Comparison of ENCODE assay signal across 25 mouse cellular contexts in the genomic region with DNA sequence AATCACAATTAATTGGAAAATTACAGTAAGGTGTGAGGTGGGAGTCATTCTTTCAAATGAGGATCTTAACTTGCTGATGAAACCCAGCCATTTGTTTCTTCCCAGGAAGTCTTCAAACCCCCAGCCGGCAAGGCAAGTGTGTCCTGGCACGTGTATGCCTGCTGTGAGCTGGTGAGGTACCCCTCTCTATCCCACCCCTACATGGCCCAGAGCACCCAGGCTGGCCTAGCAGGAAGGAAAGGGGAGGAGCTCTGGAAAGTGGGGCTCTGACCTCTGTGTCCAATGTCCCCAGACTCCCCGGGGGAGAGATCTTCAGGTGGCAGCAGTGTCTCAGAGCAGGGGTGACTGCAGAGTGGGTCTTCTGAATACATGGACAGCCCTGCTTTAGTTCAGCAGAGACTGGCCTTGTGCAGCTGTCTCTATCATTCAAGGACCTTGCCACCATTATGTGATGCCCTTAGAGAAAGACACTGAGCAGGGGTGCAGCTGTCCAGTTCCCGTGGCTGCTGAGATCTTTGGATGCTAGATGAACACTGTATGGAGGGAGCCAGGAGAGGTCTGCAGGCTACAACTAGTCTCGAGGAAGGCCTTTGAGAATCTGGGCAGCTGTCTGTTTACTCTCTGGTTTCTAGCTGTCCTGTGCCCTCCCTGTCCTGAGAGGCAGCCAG.
DNase-seq lines count a peak whose midpoint lies in the region; ATAC-seq and TF ChIP-seq lines count a peak whose summit lies in the region.
"Had no signal": no experiment of that assay in that cellular context is flagged by ENCODE, and none has a peak within 500 bp of the region (broad histone marks: within the 10 kb centered on the region; RNA-seq: fewer than 3 reads in every experiment).

No protein-coding gene starts in this region.

- H3K27ac ChIP-seq in hindbrain, embryonic 10.5 days, result peak overlapping the region; percentile 56
- H3K27ac ChIP-seq in hindbrain, embryonic 16.5 days (ENCODE audit: low read depth, low read length), result no peak overlapping the region
- no peak overlapping the region for H3K27ac ChIP-seq in limb, embryonic 14.5 days (replicated peaks; ENCODE audit: low read depth, low read length)
- H3K27ac ChIP-seq in forebrain, embryonic 14.5 days (ENCODE audit: low read depth, low read length), result no peak overlapping the region
- H3K27ac ChIP-seq: embryonic facial prominence, embryonic 13.5 days; heart, embryonic 13.5 days; hindbrain, embryonic 15.5 days; intestine, embryonic 15.5 days; layer of hippocampus, adult 2 months; lung, embryonic 15.5 days; midbrain, embryonic 12.5 days had no signal

- WGBS in hindbrain, embryonic 10.5 days, result 70% methylated on average over 5 of the region's 5 CpGs
- WGBS in hindbrain, embryonic 16.5 days, result 57% methylated on average over 5 of the region's 5 CpGs
- WGBS in limb, embryonic 14.5 days, result 64% methylated on average over 5 of the region's 5 CpGs
- 77% methylated on average over 5 of the region's 5 CpGs for WGBS in forebrain, embryonic 14.5 days

- no peak overlapping the region for H3K4me2 ChIP-seq in hindbrain, embryonic 16.5 days (ENCODE audit: low read length)
- no peak overlapping the region for H3K4me2 ChIP-seq in limb, embryonic 14.5 days (replicated peaks; ENCODE audit: low read depth, low read length, severe bottlenecking)
- no peak overlapping the region for H3K4me2 ChIP-seq in forebrain, embryonic 14.5 days (ENCODE audit: low read length)
- H3K4me2 ChIP-seq: embryonic facial prominence, embryonic 13.5 days; heart, embryonic 13.5 days; hindbrain, embryonic 15.5 days; intestine, embryonic 15.5 days; liver, embryonic 11.5 days; lung, embryonic 15.5 days; midbrain, embryonic 12.5 days had no signal

- no peaks in the 10 kb centered on the region for H3K36me3 ChIP-seq in hindbrain, embryonic 10.5 days
- H3K36me3 ChIP-seq in hindbrain, embryonic 16.5 days (ENCODE audit: control insufficient read depth, insufficient read depth, low read length), result no peaks in the 10 kb centered on the region
- no peaks in the 10 kb centered on the region for H3K36me3 ChIP-seq in limb, embryonic 14.5 days (ENCODE audit: control insufficient read depth, insufficient read depth, low read length)
- H3K36me3 ChIP-seq in forebrain, embryonic 14.5 days (ENCODE audit: control insufficient read depth, insufficient read depth, low read length), result no peaks in the 10 kb centered on the region
- H3K36me3 ChIP-seq: embryonic facial prominence, embryonic 13.5 days; G1E; heart, embryonic 13.5 days; hindbrain, embryonic 15.5 days; intestine, embryonic 15.5 days; lung, embryonic 15.5 days; midbrain, embryonic 12.5 days had no signal

- DNase-seq in hindbrain, embryonic 10.5 days (ENCODE audit: low spot score), result no peak
- peak; percentile 36 for DNase-seq in retina, postnatal 1 day
- no peak for DNase-seq in retina, embryonic 14.5 days (ENCODE audit: low spot score)
- peak; percentile 47 for DNase-seq in limb, embryonic 14.5 days (ENCODE audit: low spot score)
- no peak for DNase-seq in forebrain, embryonic 14.5 days (ENCODE audit: low spot score)
- no peak for DNase-seq in ovary, postnatal 36 days (ENCODE audit: low spot score)
- DNase-seq: adrenal gland, postnatal 10 days; cerebellum, adult 8-10 months; cerebellum, postnatal 25 days; forebrain, postnatal 0 days; heart, postnatal 14 days; kidney, adult 2 months; kidney, postnatal 36 days; right cerebral cortex, adult 18-20 months had no signal

- no peak overlapping the region for H3K9ac ChIP-seq in hindbrain, embryonic 16.5 days (ENCODE audit: low read depth, low read length)
- no peak overlapping the region for H3K9ac ChIP-seq in limb, embryonic 14.5 days (ENCODE audit: low read depth, low read length, severe bottlenecking)
- no peak overlapping the region for H3K9ac ChIP-seq in forebrain, embryonic 14.5 days (ENCODE audit: low read length)
- H3K9ac ChIP-seq: embryonic facial prominence, embryonic 13.5 days; forebrain, postnatal 0 days; heart, embryonic 13.5 days; hindbrain, embryonic 15.5 days; intestine, embryonic 15.5 days; lung, embryonic 15.5 days; midbrain, embryonic 12.5 days had no signal

- peaks cover 6% of the 10 kb centered on the region for H3K27me3 ChIP-seq in hindbrain, embryonic 10.5 days (ENCODE audit: insufficient read depth, poor library complexity, severe bottlenecking)
- H3K27me3 ChIP-seq in hindbrain, embryonic 16.5 days (replicated peaks; ENCODE audit: control insufficient read depth, insufficient read depth, low read length), result no peaks in the 10 kb centered on the region
- H3K27me3 ChIP-seq in limb, embryonic 14.5 days (ENCODE audit: control insufficient read depth, insufficient read depth, low read length), result no peaks in the 10 kb centered on the region
- H3K27me3 ChIP-seq in forebrain, embryonic 14.5 days (replicated peaks; ENCODE audit: control insufficient read depth, insufficient read depth, low read length), result no peaks in the 10 kb centered on the region
- H3K27me3 ChIP-seq: heart, embryonic 13.5 days; hindbrain, embryonic 15.5 days; intestine, embryonic 15.5 days; lung, embryonic 15.5 days; midbrain, embryonic 12.5 days had no signal

- H3K9me3 ChIP-seq in hindbrain, embryonic 10.5 days, result no peaks in the 10 kb centered on the region
- H3K9me3 ChIP-seq in hindbrain, embryonic 16.5 days (ENCODE audit: control insufficient read depth, low read length), result no peaks in the 10 kb centered on the region
- no peaks in the 10 kb centered on the region for H3K9me3 ChIP-seq in limb, embryonic 14.5 days (ENCODE audit: control insufficient read depth, low read length)
- H3K9me3 ChIP-seq in forebrain, embryonic 14.5 days (replicated peaks; ENCODE audit: control insufficient read depth, low read length), result no peaks in the 10 kb centered on the region
- H3K9me3 ChIP-seq: embryonic facial prominence, embryonic 13.5 days; heart, embryonic 13.5 days; hindbrain, embryonic 15.5 days; intestine, embryonic 15.5 days; lung, embryonic 15.5 days; midbrain, embryonic 12.5 days had no signal

- no peak for TF ChIP-seq POLR2A in limb, embryonic 14.5 days (IDR thresholded peaks at IDR 0.05; ENCODE audit: borderline replicate concordance, extremely low read depth, insufficient read depth, insufficient read length)

- no peak; the same call in 1 of the 2 replicates for ATAC-seq in hindbrain, embryonic 16.5 days
- peak; percentile 71 for ATAC-seq in limb, embryonic 14.5 days (ENCODE audit: low FRiP score, low read depth)
- ATAC-seq in forebrain, embryonic 14.5 days, result no peak
- ATAC-seq: forebrain, postnatal 0 days; intestine, embryonic 15.5 days had no signal

- H3K4me3 ChIP-seq in hindbrain, embryonic 10.5 days, result no peak overlapping the region
- H3K4me3 ChIP-seq in hindbrain, embryonic 16.5 days (ENCODE audit: low read length), result no peak overlapping the region
- H3K4me3 ChIP-seq in limb, embryonic 14.5 days (replicated peaks; ENCODE audit: low read length), result no peak overlapping the region
- H3K4me3 ChIP-seq in forebrain, embryonic 14.5 days (ENCODE audit: low read depth, low read length), result no peak overlapping the region
- H3K4me3 ChIP-seq: embryonic facial prominence, embryonic 13.5 days; erythroblast, embryonic 14.5 days; heart, embryonic 13.5 days; hindbrain, embryonic 15.5 days; intestine, embryonic 15.5 days; layer of hippocampus, adult 2 months; lung, embryonic 15.5 days; midbrain, embryonic 12.5 days had no signal

- H3K4me1 ChIP-seq in hindbrain, embryonic 10.5 days (replicated peaks), result peaks cover 15% of the 10 kb centered on the region
- peaks cover 4% of the 10 kb centered on the region; the same call in 1 of the 2 replicates for H3K4me1 ChIP-seq in hindbrain, embryonic 16.5 days (ENCODE audit: control insufficient read depth, insufficient read depth, low read depth, low read length)
- H3K4me1 ChIP-seq in limb, embryonic 14.5 days (ENCODE audit: control insufficient read depth, insufficient read depth, low read length), result 0 out of 2 replicates have a peak, but pooled peaks cover 11% of the 10 kb centered on the region
- no peaks in the 10 kb centered on the region for H3K4me1 ChIP-seq in forebrain, embryonic 14.5 days (ENCODE audit: control insufficient read depth, insufficient read depth, low read length)
- H3K4me1 ChIP-seq: intestine, embryonic 15.5 days; lung, embryonic 15.5 days; midbrain, embryonic 12.5 days had no signal

Comparison
In these comparisons a context has a peak if more than half of its experiments do, and no peak if none do; other contexts are left out.
1. DNase-seq: peak in retina, postnatal 1 day (single experiment) and limb, embryonic 14.5 days (single experiment); none in hindbrain, embryonic 10.5 days (single experiment), retina, embryonic 14.5 days (single experiment), forebrain, embryonic 14.5 days (single experiment) and ovary, postnatal 36 days (single experiment).